Mouse (Mus musculus) kidney, embryonic 15.5 days (tissue): ENCODE data around the gene Ppfibp2. TPM values are rescaled to one million over a fixed set of nuclear protein-coding genes. Genes with fewer than 3 reads are reported as not detected.

Experiments used
- ATAC-seq: fragments of 200-750 bp; cut with Nextera tagmentation; replicated peaks from 2 replicates; pipeline ENCODE4 v1.8.0; 2017; ENCODE audit warnings: moderate TSS enrichment; ENCODE audit not compliant: low FRiP score
- H3K27ac ChIP-seq: fragments of 300-500 bp; sonication (generic); 2 replicates; pipeline ENCODE4 v1.5.1; 2015; ENCODE audit warnings: mild to moderate bottlenecking, inconsistent platforms
- H3K27me3 ChIP-seq: fragments of 300-500 bp; sonication (generic); 2 replicates; pipeline ENCODE4 v1.6.1; 2015; ENCODE audit warnings: inconsistent platforms
- H3K36me3 ChIP-seq: fragments of 300-500 bp; sonication (generic); 2 replicates; pipeline ENCODE4 v1.6.1; 2015; ENCODE audit warnings: inconsistent platforms
- H3K4me1 ChIP-seq: fragments of 300-500 bp; sonication (generic); 2 replicates; pipeline ENCODE4 v1.6.1; 2015; ENCODE audit warnings: inconsistent platforms
- H3K4me2 ChIP-seq: fragments of 300-500 bp; sonication (generic); 2 replicates; pipeline ENCODE4 v1.6.1; 2015; ENCODE audit warnings: moderate library complexity, mild to moderate bottlenecking, inconsistent platforms
- H3K4me3 ChIP-seq: fragments of 300-500 bp; sonication (generic); replicated peaks from 2 replicates; pipeline ENCODE4 v1.5.1; 2015; ENCODE audit warnings: mild to moderate bottlenecking, inconsistent platforms
- H3K9ac ChIP-seq: fragments of 300-500 bp; sonication (generic); 2 replicates; pipeline ENCODE4 v1.6.1; 2015; ENCODE audit warnings: mild to moderate bottlenecking, inconsistent platforms
- H3K9me3 ChIP-seq: fragments of 300-500 bp; sonication (generic); replicated peaks from 2 replicates; pipeline ENCODE4 v1.6.1; 2016; ENCODE audit warnings: inconsistent platforms
- WGBS: fragments of 180-500 bp; shearing (Covaris S2); methylation state at CpG from one replicate; pipeline ENCODE4 v1.1.7; 2015; ENCODE audit warnings: mixed read lengths; 5-methylcytosine and 5-hydroxymethylcytosine counted together
- polyA plus RNA-seq: library from polyadenylated mRNA; unstranded; fragments of >200 nt; fragmentation: Nextera tagmentation; extraction: Ambion mirVana; gene quantifications from 2 replicates; pipeline ENCODE4 v1.2.1, GENCODE M21; 2015

Gene Ppfibp2
- polyA plus RNA-seq, result 5.6 and 6.2 TPM in 2 replicates

DNA sequence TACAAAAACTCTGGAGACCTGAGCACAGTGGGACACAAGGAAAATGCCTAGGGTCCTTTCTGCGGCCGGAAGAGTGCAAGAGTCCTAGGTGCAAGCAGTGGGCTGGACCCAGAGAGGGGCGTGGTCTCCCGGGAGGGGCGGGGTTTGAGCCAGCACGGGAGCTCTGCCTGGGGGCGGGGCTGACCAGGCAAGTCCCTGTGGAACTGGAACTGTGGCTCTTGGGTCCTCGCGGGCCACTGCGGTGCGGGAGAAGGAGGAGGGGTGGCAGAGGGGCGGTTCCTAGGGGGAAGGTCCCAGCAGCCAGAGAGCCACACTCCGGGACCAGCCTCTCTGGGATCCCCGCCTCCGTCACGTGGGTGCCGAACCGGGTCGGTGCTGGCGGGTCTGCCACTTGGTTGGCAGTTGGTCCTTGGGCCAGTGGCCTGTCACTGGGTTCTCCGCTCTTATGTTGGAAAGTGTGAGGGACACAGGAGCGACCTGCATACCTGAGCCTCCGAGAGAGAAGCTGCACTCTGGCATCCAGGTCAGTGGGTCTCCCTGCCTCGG lies at the start of gene Ppfibp2:
Gene Ppfibp2 (plus strand): TSS at position 351 of the 546 bp plus-strand sequence.
- peaks cover 12% of the 10 kb centered on the region for H3K36me3 ChIP-seq
- peak; percentile 98 for ATAC-seq
- H3K9ac ChIP-seq, result peak within 1 kb of the TSS; percentile 48
- peaks cover 15% of the 10 kb centered on the region for H3K4me1 ChIP-seq
- peak within 1 kb of the TSS; percentile 87 for H3K27ac ChIP-seq
- WGBS, result under 1% methylated on average over 24 of the region's 24 CpGs
- peak within 1 kb of the TSS; percentile 83 for H3K4me2 ChIP-seq
- no peaks in the 10 kb centered on the region for H3K27me3 ChIP-seq
- peak within 1 kb of the TSS; percentile 55 for H3K4me3 ChIP-seq
- H3K9me3 ChIP-seq, result no peaks in the 10 kb centered on the region

DNA sequence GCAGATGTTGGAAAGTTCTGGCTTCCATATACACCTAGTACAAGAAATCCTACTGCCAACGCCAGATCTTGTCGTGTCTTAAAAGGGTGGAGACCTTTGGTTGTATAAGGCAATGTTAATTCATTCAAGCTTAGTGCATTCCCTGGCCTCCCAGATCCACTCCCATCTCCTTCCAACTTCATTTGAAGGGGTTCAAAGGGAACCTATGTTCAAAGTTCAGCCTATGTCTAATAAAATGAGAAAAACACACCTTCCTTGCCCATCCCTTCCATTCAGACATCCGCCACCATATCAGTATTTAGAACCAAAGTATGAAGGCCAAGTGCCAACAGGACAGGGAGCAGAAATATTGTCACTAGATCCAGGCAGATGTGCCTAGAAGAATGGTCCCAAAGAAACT lies 47.1 kb upstream of the Ppfibp2 start:
- Histone ChIP-seq H3K36me3 (no peaks in the 10 kb centered on the region), H3K4me3 (no peak overlapping the region), H3K4me1 (no peaks in the 10 kb centered on the region), H3K9me3 (no peaks in the 10 kb centered on the region), H3K4me2 (no peak overlapping the region), H3K27me3 (no peaks in the 10 kb centered on the region), H3K27ac (no peak overlapping the region), H3K9ac (no peak overlapping the region)
- no peak for ATAC-seq
- 89% methylated on average over 3 of the region's 3 CpGs for WGBS

- no peak overlapping the region for H3K9ac ChIP-seq
- H3K4me1 ChIP-seq, result no peaks in the 10 kb centered on the region
- no peak for ATAC-seq
- H3K27ac ChIP-seq, result no peak overlapping the region
- H3K9me3 ChIP-seq, result no peaks in the 10 kb centered on the region
- no peak overlapping the region for H3K4me3 ChIP-seq
- 77% methylated on average over 1 of the region's 1 CpGs for WGBS
- no peaks in the 10 kb centered on the region for H3K27me3 ChIP-seq
- H3K36me3 ChIP-seq, result no peaks in the 10 kb centered on the region
- no peak overlapping the region for H3K4me2 ChIP-seq
Measured at GRCm38 (mm10) chr7:107553461-107553860, 41.5 kb upstream of the Ppfibp2 start.

DNA sequence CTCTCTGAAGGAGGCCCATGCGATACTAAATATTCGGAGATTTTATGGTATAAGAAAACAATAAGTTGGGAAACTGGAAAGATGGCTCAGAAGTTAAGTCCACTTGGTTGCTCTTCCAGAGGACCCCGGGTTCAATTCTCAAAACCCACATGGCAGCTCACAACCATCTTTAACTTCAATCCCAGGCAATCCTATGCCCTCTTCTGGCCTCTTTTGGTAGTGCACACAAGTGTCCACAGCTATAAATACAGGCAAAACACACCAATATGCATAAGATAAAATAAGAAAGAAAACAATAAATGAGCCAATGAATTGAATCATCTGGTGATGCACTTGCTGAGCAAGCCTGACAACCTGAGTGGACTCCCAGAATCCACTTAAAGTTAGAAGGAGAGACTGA lies 39.1 kb upstream of the Ppfibp2 start:
- no peaks in the 10 kb centered on the region for H3K9me3 ChIP-seq
- H3K4me1 ChIP-seq, result no peaks in the 10 kb centered on the region
- H3K27ac ChIP-seq, result no peak overlapping the region
- 90% methylated on average over 3 of the region's 3 CpGs for WGBS
- H3K36me3 ChIP-seq, result no peaks in the 10 kb centered on the region
- H3K4me2 ChIP-seq, result no peak overlapping the region
- no peak for ATAC-seq
- H3K4me3 ChIP-seq, result no peak overlapping the region
- no peak overlapping the region for H3K9ac ChIP-seq
- H3K27me3 ChIP-seq, result no peaks in the 10 kb centered on the region

- ATAC-seq, result no peak
- Histone ChIP-seq H3K4me3 (no peak overlapping the region), H3K27me3 (no peaks in the 10 kb centered on the region), H3K27ac (no peak overlapping the region), H3K4me2 (no peak overlapping the region), H3K4me1 (peaks cover 13% of the 10 kb centered on the region), H3K36me3 (no peaks in the 10 kb centered on the region), H3K9ac (no peak overlapping the region), H3K9me3 (no peaks in the 10 kb centered on the region)
- WGBS, result 74% methylated on average over 2 of the region's 2 CpGs
Measured at GRCm38 (mm10) chr7:107560675-107561074, 34.3 kb upstream of the Ppfibp2 start.

DNA sequence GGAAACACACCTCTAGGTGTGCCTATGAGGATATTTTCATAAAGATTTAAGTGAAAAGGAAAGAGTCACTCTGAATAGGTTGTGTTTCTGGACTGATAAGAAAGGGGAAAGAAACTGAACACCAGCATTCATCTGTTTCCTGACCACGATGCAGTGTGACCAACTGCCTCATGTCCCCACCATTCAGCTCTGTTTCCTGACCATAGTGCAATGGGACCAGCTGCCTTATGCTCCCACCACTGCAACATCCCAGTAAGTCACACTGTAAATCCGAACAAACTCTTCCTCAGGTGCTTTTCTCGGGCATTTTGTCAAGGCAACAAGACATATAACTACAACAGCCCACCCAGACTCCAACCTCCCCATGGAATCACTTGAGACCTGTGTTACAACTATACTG lies 33.4 kb upstream of the Ppfibp2 start:
- H3K4me1 ChIP-seq, result peaks cover 16% of the 10 kb centered on the region
- no peaks in the 10 kb centered on the region for H3K36me3 ChIP-seq
- no peak for ATAC-seq
- H3K4me2 ChIP-seq, result no peak overlapping the region
- no peaks in the 10 kb centered on the region for H3K27me3 ChIP-seq
- H3K27ac ChIP-seq, result no peak overlapping the region
- 73% methylated on average over 3 of the region's 3 CpGs for WGBS
- no peaks in the 10 kb centered on the region for H3K9me3 ChIP-seq
- H3K4me3 ChIP-seq, result no peak overlapping the region
- H3K9ac ChIP-seq, result no peak overlapping the region

- whole genome bisulfite sequencing, result 11% methylated on average over 2 of the region's 2 CpGs
- no peak; the same call in 1 of the 2 replicates for ATAC-seq
Measured at GRCm38 (mm10) chr7:107563727-107564126, 31.3 kb upstream of the Ppfibp2 start.

DNA sequence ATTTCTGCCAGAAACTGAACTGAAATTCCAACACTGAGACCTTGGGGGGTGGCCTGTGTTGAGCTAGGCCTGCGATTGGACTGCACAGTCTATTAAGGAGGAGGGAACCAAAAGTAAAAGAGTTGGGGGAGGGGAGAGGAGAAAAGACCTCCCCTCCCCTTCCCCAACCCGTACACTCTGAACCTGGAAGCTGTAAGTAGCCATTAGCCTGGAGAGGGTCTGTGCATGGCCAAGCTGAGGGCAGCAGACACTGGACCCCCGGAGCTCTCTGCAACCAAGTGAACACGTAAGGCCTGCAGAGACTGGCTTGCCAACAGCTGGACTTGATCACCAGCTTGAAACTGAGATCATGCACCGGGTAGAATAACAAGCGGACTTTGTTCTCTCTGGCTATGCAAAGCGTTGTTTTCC lies 27.7 kb upstream of the Ppfibp2 start, which contains the start of gene Olfml1:
Gene Olfml1 (plus strand): TSS at position 186 of the 411 bp plus-strand sequence.
- H3K27ac ChIP-seq, result peak within 1 kb of the TSS; percentile 92
- 13% methylated on average over 7 of the region's 7 CpGs for WGBS
- peak; percentile 95 for ATAC-seq

More at GRCm38 (mm10) chr7:107563727-107564126, 31.3 kb upstream of the Ppfibp2 start:
- no peak overlapping the region for H3K4me2 ChIP-seq
- H3K4me1 ChIP-seq, result peaks cover 27% of the 10 kb centered on the region
- H3K9ac ChIP-seq, result no peak overlapping the region
- no peaks in the 10 kb centered on the region for H3K27me3 ChIP-seq
- no peaks in the 10 kb centered on the region for H3K9me3 ChIP-seq
- H3K4me3 ChIP-seq, result no peak overlapping the region
- H3K36me3 ChIP-seq, result no peaks in the 10 kb centered on the region
- no peak overlapping the region for H3K27ac ChIP-seq

GRCm38 (mm10) chr7:107567674-107568073 lies 27.3 kb upstream of the Ppfibp2 start:
- Histone ChIP-seq H3K36me3 (peaks cover 14% of the 10 kb centered on the region), H3K9ac (peak overlapping the region; percentile 21; the same call in 1 of the 2 replicates), H3K27me3 (no peaks in the 10 kb centered on the region), H3K4me3 (peak overlapping the region; percentile 44), H3K4me1 (peaks cover 32% of the 10 kb centered on the region), H3K4me2 (peak overlapping the region; percentile 50), H3K27ac (peak overlapping the region; percentile 92), H3K9me3 (no peaks in the 10 kb centered on the region)
- 27% methylated on average over 5 of the region's 5 CpGs for WGBS
- ATAC-seq, result no peak; the same call in 1 of the 2 replicates

More for the DNA sequence above, 27.7 kb upstream of the Ppfibp2 start, which contains the start of gene Olfml1:
- Histone ChIP-seq H3K4me3 (peak within 1 kb of the TSS; percentile 44), H3K27me3 (no peaks in the 10 kb centered on the region), H3K4me2 (peak within 1 kb of the TSS; percentile 50), H3K9me3 (no peaks in the 10 kb centered on the region), H3K4me1 (peaks cover 32% of the 10 kb centered on the region), H3K36me3 (peaks cover 12% of the 10 kb centered on the region), H3K9ac (peak within 1 kb of the TSS; percentile 21; the same call in 1 of the 2 replicates)

- Histone ChIP-seq H3K9ac (0 out of 2 replicates have a peak overlapping the region, but pooled peaks have one; percentile 14), H3K4me1 (peaks cover 25% of the 10 kb centered on the region), H3K4me2 (peak overlapping the region; percentile 50), H3K27ac (no peak overlapping the region), H3K27me3 (no peaks in the 10 kb centered on the region), H3K36me3 (peaks cover 17% of the 10 kb centered on the region), H3K4me3 (peak overlapping the region; percentile 34), H3K9me3 (no peaks in the 10 kb centered on the region)
- WGBS, result 50% methylated on average over 4 of the region's 4 CpGs
- ATAC-seq, result no peak
Measured at GRCm38 (mm10) chr7:107568971-107569370, 26.0 kb upstream of the Ppfibp2 start.

GRCm38 (mm10) chr7:107573856-107574255 lies 21.2 kb upstream of the Ppfibp2 start:
- no peak for ATAC-seq
- WGBS, result 86% methylated on average over 2 of the region's 2 CpGs
- no peaks in the 10 kb centered on the region for H3K27me3 ChIP-seq

DNA sequence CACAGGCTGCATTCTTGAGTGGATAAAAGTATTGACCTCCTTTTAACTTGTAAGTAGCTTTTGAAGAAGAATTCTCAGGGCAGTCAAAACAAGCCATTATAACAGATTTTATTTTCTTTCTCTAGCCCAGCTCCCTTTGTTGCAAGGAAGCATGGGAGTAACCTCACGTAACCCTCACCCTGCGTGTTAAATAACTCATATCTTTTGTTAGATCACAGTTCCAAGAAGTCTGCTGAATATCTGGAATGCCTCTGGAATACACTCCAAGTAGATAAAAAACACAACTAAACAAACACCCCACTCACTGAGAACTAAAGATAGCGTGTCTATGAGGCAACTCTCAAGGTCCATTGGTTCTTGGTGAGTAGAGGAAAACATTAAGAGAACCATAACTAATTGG lies 20.7 kb upstream of the Ppfibp2 start:
- Histone ChIP-seq H3K27me3 (no peaks in the 10 kb centered on the region), H3K4me2 (no peak overlapping the region), H3K27ac (no peak overlapping the region; the same call in 1 of the 2 replicates), H3K9ac (no peak overlapping the region), H3K9me3 (no peaks in the 10 kb centered on the region), H3K4me3 (no peak overlapping the region), H3K4me1 (no peaks in the 10 kb centered on the region), H3K36me3 (peaks cover 21% of the 10 kb centered on the region)
- WGBS, result 71% methylated on average over 3 of the region's 3 CpGs
- ATAC-seq, result no peak

More at GRCm38 (mm10) chr7:107573856-107574255, 21.2 kb upstream of the Ppfibp2 start:
- no peak overlapping the region for H3K4me2 ChIP-seq
- H3K36me3 ChIP-seq, result peaks cover 21% of the 10 kb centered on the region
- no peak overlapping the region for H3K9ac ChIP-seq
- H3K9me3 ChIP-seq, result no peaks in the 10 kb centered on the region
- H3K4me3 ChIP-seq, result no peak overlapping the region
- 0 out of 2 replicates have a peak, but pooled peaks cover 4% of the 10 kb centered on the region for H3K4me1 ChIP-seq
- H3K27ac ChIP-seq, result no peak overlapping the region; the same call in 1 of the 2 replicates
